Mouse (Mus musculus) T-helper 1 cell (primary cell): ENCODE data around the gene Tmem52.
"Not testable (repeated sequence)": the region's sequence is repeated elsewhere in the genome, so short reads cannot be mapped to it uniquely, and the experiment has no call there.

Source experiments
- in situ Hi-C: fragments of 300-600 bp; cut with MboI, MseI; formaldehyde crosslinking; loops from one replicate; pipeline ENCODE4 v1.15.1; 2025; ENCODE audit warnings: high pct_unique_total_duplicates

The Tmem52 gene

DNA sequence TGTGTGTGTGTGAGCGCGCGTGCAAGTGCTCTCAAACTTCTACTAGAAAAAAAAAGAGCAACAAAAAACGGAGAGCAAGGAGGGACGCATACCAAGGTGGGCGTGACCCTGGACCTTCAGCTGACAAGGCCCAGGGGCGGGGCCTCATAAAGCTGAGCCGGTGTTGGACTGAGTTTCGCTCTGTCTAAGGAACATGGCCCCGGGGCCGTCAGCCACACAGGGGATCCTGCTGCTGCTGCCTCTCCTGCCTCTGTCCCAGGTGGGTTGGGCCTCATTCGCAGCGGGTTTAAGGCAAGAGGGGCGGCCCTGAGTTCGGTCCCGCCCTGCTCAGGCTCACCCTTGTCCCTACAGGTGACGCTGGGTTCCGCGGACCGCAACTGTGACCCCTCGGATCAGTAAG lies at the start of gene Tmem52:
Gene Tmem52 (plus strand): TSS at position 163 of the 400 bp plus-strand sequence.
- in situ Hi-C loops = no loop called here

DNA sequence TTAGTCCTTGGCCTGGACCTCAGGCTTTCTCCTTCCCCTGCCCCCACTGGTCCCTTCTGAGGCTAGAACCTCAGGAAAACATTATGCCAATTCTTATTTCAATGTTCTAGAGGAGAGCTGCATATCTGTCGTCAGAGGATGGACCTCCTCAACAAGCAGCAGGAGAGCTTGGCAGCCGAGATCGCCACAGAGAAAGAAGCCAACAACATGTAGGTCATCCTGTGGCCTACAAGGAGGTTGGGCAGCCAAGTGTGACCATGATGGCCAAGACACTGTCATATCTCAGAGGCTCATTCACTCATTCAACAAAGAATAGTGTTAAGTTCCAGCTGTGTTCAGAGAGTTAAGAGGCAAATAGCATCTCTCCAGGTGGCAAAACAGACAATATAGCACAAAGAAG lies 48.8 kb upstream of the Tmem52 start:
- in situ Hi-C loops = no loop called here

DNA sequence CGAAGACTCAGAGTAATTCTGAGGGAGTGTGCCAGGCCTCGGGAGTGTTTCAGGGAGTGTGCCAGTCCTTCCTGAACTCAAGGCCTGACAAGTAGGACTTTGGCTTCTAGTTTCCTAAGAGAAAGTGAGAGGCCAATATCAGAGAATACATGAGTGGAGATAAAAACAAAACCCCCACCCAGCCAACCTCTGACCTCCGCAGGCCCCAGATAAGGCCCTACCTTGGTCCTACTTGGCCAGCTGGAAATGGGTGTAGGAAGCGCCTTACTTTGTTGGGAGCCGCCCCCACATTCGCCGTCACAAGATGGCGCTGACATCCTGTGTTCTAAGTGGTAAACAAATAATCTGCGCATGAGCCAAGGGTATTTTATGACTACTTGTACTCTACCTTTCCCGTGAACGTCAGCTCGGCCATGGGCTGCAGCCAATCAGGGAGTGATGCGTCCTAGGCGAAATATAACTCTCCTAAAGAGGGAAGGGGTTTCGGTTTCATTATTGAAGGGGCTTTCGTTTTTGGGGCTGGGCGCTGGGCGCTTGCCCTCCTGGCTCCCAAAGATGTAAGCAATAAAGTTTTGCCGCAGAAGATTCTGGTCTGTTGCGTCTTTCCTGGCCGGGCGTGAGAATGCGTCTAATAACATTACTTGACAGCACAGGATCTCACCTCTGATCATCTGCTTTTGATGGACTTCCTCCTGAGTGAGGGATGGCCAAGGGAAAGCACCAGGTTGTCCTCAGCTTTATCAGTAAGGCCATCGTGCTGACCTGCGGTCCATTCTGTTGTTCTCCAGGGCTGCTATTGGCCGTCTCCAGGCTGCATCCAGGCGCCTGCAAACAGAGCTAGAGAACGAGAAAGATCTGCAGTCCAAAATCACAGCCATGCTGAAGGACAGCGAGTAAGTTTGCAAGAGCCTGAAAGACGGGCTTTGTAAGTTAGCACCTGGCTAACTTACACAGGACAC lies 47.2 kb upstream of the Tmem52 start:
- in situ Hi-C loops = not testable (repeated sequence)

DNA sequence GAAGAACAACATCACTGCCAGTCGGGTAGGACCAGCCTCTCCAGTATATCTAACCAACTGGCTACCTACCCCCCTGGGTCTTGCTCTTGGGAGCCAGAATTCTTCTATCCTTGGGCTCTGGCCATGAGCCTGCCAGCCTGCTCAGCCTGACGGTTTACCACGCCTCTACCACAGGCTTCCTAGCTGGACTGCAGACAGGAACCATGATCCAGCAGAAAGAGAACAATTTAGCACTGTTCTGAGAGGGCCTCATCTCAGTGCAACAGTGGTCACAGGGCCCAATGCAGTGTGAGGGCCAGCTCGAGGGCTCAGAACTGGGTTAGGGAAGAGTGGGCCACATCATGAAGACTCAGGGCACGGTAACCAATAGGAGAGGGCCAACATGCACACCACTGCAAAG lies 44.9 kb upstream of the Tmem52 start:
- in situ Hi-C loops = no loop called here

DNA sequence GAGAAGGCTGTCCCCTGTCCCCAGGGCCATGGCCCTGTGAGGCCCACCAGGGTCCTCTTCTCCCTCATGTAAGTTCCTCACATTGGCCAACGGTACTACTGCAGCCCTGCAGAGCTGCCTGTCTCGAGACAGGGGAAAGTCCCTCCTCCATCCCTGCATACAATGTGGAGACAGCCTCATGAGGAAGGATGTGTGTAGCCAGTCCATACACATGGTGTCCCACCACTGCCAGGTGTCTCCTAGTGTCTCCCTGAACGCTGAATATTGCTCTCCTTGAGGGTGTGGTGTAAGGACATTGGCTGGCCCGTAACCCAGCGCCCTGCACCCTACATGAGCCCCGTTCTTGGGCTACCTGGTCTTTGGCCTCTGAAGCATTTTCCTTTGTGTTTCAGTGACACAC lies 42.6 kb upstream of the Tmem52 start:
- in situ Hi-C loops = no loop called here

DNA sequence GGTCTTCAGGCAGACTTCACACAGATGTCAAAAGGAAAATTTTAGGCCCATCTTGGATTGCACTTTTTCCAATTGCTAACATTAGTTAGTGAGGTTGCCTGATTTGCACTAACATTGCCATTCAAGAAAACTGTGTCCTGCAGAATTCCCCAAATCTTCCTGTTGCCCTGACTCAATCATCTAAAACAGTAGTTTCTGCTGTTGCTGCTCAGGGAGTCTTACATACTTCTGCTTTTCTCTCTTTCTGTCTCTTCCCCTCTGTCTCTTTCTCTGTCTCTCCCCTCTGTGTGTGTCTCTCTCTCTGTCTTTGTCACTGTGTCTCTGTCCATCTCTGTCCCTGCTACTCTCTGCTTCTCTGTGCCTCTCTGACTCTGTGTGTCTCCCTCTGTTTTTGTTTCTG lies 40.5 kb upstream of the Tmem52 start:
- in situ Hi-C loops = no loop called here

DNA sequence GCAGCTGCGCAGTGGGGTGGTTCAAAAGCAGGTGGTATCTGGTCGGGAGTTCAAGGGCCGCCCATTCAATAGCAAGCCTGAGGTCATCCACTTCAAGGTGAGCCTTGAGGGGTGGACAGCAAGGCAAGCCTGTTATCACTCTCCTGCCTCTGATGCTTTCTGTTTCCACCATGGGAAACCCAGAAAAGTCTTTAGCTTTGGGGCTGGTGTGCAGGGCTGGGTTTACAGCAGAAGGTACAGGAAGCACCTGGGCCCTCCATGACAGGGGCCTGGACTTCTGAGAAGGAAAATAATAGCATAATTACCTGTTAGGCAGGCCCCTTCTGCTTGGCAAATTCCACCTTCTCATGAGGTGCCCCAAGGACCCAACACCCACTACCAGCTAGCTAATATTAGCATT lies 39.7 kb upstream of the Tmem52 start:
- in situ Hi-C loops = no loop called here

DNA sequence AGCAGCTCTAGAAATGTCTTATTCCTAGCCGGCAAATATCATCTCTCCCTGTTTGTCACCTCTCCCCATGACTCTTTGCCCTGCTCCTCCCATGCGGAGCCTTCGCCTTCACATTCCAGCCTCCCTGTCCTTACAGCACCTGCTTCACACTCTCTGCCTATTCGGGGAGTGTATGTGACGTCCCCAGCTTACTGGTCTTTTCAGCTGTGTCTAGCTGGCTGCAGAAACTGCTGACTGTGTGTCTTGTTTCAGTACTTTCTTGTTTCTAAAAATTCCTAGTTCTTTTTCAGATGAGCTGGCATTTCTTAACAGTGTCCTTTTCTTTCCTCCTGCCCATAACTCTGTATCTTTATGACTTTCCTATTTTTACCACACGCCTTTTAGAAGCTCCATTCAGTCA lies 36.6 kb upstream of the Tmem52 start:
- in situ Hi-C loops = no loop called here

DNA sequence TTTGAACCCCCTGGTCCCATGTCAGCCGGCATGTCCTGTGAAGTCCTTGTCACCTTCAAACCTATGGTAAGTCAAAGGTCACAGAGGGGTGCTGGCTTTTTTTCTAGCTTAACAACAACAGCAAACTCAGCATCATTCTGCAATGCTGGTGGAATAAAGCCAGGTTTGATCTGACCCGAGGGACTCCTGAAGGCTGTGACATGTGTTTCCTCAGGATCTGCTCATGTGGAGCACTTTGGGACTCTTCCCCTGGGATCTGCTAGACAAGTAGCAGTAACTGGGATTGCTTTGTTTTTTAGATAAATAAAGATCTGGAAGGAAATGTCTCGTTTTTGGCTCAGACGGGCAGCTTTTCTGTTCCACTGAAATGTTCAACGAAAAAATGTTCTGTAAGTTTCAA lies 34.9 kb upstream of the Tmem52 start:
- in situ Hi-C loops = no loop called here

DNA sequence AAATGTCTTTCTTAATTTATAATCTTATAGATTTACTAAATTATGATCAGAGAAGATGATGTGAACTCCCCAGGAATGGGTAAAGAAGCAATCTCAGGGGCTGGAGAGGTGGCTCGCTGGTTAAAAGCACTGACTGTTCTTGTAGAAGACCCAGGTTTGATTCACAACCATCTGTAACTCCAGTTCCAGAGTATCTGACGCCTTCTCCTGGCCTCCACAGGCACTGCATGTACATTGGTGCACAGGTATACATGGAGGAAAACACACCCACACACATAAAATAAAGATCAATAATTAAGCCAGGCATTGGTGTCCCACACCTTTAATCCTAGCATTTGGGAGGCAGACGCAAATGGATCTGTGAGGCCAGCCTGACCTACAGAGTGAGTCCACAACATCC lies 26.1 kb upstream of the Tmem52 start:
- in situ Hi-C loops = loop anchor here (5.0 kb wide), 1 partner anchor 729 kb away; no protein-coding TSS in a partner anchor

DNA sequence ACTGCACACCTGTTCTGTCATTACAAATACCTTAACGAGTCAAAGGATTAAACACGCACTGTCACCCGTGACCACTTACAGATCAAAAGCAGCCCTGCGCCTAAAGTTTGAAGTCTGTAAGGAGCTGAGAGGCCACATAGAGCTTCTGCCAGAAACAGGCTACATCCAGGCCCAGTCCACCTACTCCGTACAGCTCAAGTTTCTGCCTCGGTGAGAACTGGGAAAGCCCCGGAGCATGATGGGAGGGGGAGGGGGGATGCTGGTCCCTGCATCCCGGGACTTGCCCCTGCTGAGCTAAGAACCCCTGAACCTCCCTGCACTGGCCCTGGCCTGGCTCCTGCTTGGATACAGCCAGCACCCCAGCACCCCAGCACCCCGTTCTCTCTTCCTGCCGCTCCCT lies 17.3 kb upstream of the Tmem52 start:
- in situ Hi-C loops = no loop called here

DNA sequence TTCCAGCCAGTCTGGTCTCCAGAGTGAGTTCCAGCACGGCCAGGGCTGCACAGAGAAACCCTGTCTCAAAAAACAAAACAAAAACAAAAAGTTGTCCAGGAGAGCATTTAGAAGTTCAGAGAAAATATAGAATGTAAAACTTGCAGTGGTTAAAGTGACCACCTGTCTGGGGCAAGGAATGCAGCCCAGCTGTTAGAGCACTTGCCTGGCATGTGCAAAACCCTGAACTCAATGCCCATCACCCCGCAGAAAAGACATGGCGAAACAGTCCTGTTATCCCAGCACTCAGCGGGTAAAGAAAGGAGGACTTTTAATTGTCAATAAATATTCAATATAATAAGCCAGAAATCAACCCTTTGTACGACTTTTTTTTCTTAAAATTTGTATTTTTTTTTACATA lies 10.3 kb upstream of the Tmem52 start:
- in situ Hi-C loops = no loop called here

DNA sequence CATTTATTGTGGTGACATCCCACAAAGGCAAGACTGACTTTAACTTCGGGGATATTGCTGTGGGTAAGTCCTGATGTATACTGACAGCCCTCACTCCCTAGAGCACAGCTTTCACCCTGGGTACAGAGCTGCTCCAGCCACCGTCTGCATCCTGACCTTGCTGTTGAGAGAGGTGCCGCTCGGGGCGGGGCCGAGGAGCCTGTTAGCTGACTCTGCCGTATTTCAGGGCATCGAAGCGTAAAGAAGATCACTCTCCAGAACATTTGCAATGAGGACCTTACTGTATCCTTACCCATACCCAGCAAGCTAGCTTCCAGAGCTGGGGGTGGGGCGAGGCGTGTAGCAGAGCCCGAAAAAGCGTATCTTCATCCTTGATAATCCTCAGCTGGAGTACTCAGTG lies 5.9 kb upstream of the Tmem52 start:
- in situ Hi-C loops = no loop called here

DNA sequence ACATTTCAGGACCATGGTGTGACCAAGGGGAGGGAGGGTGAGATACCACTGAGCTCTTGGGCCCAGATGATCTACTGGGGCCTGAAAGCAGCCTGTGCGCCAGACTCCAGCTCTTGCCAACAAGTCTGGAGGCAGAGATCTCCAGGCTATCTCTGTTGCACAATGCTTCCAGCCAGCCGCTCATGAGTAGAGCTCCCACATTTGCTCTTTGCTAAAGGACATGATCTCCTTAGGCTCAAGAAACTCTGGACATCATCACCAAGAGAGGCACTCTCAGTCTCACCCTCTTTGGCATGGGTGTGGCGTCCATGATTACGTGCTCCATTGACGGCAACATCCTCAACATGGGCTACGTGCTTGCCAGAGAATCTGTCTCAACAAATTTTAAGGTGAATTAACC lies 5.3 kb upstream of the Tmem52 start:
- in situ Hi-C loops = no loop called here

DNA sequence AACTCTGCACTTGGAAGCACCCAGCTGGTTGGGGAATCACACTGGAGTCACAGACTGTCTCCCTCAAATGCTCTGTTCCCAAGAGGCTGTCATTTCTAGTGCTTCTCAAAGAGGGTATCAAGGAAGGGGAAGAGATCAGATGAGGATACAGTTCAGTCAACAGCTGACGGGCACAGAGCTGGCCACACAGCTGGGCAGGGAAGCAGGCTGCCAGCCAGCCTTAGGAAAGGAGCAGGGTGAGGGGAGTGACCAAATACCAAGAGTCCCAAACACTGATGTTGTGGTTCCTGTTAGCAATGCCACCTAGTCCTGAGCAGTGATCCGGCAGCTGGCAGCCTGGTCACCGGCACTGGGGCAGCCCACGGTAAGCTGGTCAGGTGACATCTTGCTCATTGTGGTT lies 4.9 kb upstream of the Tmem52 start:
- in situ Hi-C loops = no loop called here

DNA sequence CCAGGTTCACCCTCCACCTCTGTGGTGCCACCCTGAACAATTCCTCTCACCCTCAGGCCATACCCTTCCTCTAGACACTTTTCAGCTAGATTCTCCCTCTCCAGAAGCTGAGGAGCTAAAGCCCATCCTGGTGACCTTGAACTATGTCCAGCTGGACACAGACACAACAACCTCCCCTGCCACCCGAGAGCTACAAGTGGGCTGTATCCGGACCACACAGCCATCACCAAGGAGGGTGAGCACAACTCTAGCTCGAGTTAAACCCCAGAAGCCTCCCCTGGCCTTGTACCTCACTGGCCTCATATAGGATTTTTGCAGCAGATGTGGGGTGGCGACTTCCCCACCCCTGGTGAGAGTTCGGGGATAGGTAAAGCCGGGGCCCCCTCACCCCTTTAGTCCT lies 3.3 kb upstream of the Tmem52 start:
- in situ Hi-C loops = no loop called here

DNA sequence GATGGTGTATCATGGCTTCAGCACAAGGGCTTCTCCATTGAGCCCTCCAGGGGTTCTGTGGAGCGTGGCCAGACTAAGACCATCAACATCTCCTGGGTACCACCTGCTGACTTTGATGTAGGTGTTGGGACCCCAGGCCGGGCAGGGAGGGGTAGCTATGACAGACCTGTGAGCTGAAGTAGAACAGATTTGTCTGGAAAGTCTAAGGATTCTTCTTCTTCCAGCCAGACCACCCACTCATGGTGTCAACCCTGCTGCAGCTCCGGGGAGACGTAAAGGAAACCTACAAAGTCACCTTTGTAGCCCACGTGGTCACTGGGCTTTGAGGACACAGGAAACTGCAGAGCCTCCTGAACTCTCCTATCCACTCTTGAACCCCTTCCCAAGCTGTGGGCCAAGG lies 2.8 kb upstream of the Tmem52 start:
- in situ Hi-C loops = no loop called here

DNA sequence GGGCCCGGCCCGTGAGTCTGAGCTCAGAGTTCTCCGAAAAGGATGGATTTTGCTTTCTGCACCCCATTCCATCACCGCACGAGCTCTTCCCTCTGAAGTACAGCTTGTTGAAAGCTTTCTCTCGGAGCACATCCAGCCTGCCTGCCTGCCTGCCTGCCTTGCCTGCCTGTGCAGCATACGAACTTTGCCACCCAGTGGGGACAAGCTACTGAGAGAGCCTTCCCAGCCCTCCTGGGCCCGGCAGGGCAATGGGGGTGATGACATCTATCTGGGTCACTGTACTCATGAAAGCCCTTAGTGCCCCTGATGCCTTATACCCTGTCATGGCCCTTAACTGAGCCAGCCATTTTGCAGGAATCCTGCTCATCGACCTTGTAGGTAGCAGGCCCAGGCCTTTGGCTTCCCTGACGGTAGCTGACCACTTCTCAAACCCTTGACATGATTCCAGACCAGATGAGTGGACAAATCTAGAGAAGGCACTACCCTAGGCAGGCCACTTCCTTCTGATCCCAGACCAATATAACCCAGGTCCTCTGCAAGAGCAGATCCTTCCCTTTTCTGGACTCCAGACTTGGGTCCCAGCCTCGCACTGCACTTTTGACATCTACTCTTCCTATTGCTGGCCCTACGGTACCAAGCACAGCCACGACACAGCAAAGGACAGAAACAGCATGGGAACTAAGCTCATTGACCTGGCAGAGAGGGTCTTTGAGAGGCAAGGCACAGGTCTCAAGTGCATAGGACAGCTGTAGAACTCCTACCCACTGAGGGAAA lies 1.5 kb upstream of the Tmem52 start:
- in situ Hi-C loops = no loop called here

DNA sequence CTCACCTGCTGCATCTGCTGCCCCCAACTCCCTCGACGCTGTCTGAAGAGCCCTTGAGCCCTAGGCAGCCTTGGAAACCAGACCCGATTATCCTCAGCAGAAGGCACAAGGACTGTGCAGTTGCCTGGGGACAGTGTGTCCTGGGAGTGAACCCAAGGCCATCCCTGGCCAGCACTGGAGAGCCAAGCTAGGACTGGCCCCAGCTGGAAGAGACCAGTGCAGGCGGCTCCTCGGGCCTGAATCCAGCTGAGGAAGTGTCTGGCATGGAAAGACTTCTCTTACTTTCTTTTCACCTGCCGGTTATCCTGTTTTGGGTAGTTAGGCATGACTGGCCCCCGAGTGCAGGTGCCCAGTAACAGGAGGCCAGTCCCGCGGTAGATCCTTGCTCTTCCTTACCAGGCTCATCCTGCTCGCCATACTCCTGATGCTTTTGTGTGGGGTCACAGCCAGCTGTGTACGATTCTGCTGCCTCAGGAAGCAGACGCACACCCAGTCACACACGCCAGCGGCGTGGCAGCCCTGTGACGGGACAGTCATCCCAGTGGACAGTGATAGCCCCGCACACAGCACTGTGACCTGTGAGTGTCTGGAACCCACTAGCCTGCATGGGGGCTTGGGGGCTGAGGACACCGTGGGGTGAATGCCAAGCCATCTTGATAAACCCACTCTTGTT lies 812 bp downstream of the Tmem52 start:
- in situ Hi-C loops = no loop called here

DNA sequence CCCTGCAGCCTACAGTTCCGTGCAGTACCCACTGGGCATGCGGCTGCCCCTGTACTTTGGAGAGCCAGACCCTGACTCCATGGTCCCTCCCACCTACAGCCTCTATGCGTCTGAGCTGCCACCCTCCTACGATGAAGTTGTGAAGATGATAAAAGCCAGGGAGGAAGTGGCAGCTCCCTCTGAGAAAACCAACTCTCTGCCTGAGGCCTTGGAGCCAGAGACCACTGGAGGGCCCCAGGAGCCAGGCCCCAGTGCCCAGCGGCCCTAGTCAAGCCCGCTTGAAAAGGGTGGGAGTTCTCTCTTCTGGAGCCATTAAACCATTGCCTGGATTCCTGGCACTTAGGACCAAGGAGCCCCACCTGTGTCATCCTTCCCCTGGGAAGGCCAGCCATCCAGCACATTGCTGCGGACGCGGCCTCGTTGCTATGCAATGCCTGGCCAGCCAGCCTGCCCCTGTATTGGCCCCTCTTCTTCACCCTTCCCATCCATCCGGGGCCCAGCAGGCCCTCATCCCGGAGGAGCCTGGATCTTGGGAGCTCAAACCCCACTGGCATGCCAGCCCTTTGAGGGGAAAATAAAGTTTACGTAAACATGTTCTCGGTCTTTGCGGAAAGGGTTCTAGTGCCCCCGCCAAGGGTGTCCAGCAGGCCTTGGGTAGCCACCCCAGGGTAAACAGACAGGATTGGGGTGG lies 1.5 kb downstream of the Tmem52 start:
- in situ Hi-C loops = no loop called here

DNA sequence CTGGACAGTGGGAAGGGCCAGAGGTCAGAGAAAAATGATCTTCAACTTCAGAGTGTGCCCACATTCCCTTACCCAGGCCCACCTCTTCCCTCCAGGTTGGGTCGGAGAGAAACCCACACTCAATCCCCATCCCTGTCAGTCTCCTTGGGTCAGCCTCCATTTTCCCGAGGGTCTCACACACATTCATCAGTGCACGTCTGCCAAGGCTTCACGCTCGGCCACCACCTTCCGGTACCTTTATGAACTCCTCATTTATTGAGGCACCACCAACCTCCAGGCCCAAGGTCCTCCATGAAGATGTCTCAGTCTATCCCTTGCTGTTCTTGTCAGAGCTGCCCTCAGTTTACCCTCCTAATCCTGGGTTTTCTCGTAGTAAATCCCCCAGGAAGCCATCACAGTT lies 2.1 kb downstream of the Tmem52 start:
- in situ Hi-C loops = no loop called here

DNA sequence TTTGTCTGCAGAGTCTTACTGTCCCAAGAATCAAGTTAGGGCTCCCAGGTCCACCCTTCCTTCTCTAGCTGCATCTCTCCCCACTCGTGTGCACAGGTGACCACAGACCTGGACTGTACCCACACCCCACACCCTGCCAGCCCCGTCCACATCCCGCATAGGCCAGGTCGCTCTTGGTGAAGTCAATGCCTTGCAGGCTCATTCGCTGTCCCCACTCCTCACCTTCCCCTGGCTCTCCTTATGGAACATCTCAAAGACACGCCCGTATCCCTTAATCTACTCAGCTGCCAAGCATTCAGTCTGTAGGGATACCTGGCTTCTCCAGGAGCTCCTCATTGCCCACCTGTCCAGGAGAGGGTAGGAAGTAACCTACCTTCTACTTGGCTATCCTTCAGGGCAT lies 2.5 kb downstream of the Tmem52 start:
- in situ Hi-C loops = no loop called here
